Mouse (Mus musculus): ENCODE results near the gene Dcxr.
A peak's percentile ranks its signal among the peaks of the same experiment; 100 is the strongest.
"Not testable (repeated sequence)": the region's sequence is repeated elsewhere in the genome, so short reads cannot be mapped to it uniquely, and the experiment has no call there.

The Dcxr gene

GRCm38 (mm10) chr11:120727169-120727527 lies at the start of gene Dcxr:
TSS of gene Dcxr (minus strand) at chr11:120727281.
- no peak for DNase-seq (ENCODE audit: low read depth)

GRCm38 (mm10) chr11:120775774-120776469 lies 48.8 kb upstream of the Dcxr start:
- peak; percentile 96 for DNase-seq (ENCODE audit: low read depth)

GRCm38 (mm10) chr11:120773463-120774190 lies 46.5 kb upstream of the Dcxr start:
- DNase-seq (ENCODE audit: low read depth) = no peak

GRCm38 (mm10) chr11:120772749-120773148 lies 45.7 kb upstream of the Dcxr start:
- no peak for DNase-seq (ENCODE audit: low read depth)

- DNase-seq (ENCODE audit: low read depth) = no peak
These were observed 41.1 kb upstream of the Dcxr start for GRCm38 (mm10) chr11:120768206-120768605.

GRCm38 (mm10) chr11:120767023-120767422 lies 39.9 kb upstream of the Dcxr start:
- not testable (repeated sequence) for DNase-seq (ENCODE audit: low read depth)

GRCm38 (mm10) chr11:120763121-120763999 lies 36.3 kb upstream of the Dcxr start:
- not testable (repeated sequence) for DNase-seq (ENCODE audit: low read depth)

- not testable (repeated sequence) for DNase-seq (ENCODE audit: low read depth)
These were observed 35.6 kb upstream of the Dcxr start, which contains the start of gene Hmga1b for GRCm38 (mm10) chr11:120762672-120763041. TSS of gene Hmga1b (plus strand) at chr11:120762794.

GRCm38 (mm10) chr11:120761811-120762671 lies 35.0 kb upstream of the Dcxr start:
- no peak for DNase-seq (ENCODE audit: low read depth)

- no peak for DNase-seq (ENCODE audit: low read depth)
These were observed 33.2 kb upstream of the Dcxr start for GRCm38 (mm10) chr11:120760236-120760635.

GRCm38 (mm10) chr11:120751606-120752005 lies 24.5 kb upstream of the Dcxr start:
- no peak for DNase-seq (ENCODE audit: low read depth)

- peak; percentile 70 for DNase-seq (ENCODE audit: low read depth)
These were observed 22.3 kb upstream of the Dcxr start for GRCm38 (mm10) chr11:120749430-120749829.

GRCm38 (mm10) chr11:120747974-120748373 lies 20.9 kb upstream of the Dcxr start:
- no peak for DNase-seq (ENCODE audit: low read depth)

- no peak for DNase-seq (ENCODE audit: low read depth)
These were observed 17.1 kb upstream of the Dcxr start for GRCm38 (mm10) chr11:120744121-120744701.

- DNase-seq (ENCODE audit: low read depth) = no peak
These were observed 13.9 kb upstream of the Dcxr start for GRCm38 (mm10) chr11:120740981-120741380.

GRCm38 (mm10) chr11:120736424-120736823 lies 9.3 kb upstream of the Dcxr start:
- no peak for DNase-seq (ENCODE audit: low read depth)

- DNase-seq (ENCODE audit: low read depth) = no peak
These were observed 6.4 kb upstream of the Dcxr start for GRCm38 (mm10) chr11:120733521-120733920.

- no peak for DNase-seq (ENCODE audit: low read depth)
These were observed 5.0 kb upstream of the Dcxr start, which contains the start of gene Cbr2 for GRCm38 (mm10) chr11:120731858-120732680. TSS of gene Cbr2 (minus strand) at chr11:120732114.

- DNase-seq (ENCODE audit: low read depth) = no peak
These were observed 4.3 kb upstream of the Dcxr start for GRCm38 (mm10) chr11:120731395-120731794.

GRCm38 (mm10) chr11:120730331-120730870 lies 3.3 kb upstream of the Dcxr start:
- DNase-seq (ENCODE audit: low read depth) = no peak
